Mouse (Mus musculus) layer of hippocampus, adult 2 months (tissue): ENCODE data around the gene Maz. TPM values are rescaled to one million over a fixed set of nuclear protein-coding genes. Genes with fewer than 3 reads are reported as not detected.

Source experiments
- DNase-seq, 2 experiments: peaks; one replicate each; pipeline ENCODE4 v3.0.0; 2022; ENCODE audit warnings: low spot score in 2 of 2
- H3K27ac ChIP-seq: fragments of 200-600 bp; 2 replicates; pipeline ENCODE4 v1.8.1; 2022
- H3K4me3 ChIP-seq: fragments of 200-600 bp; 2 replicates; pipeline ENCODE4 v1.8.1; 2022; ENCODE audit warnings: mild to moderate bottlenecking
- CTCF ChIP-seq: fragments of 200-600 bp; conservative IDR thresholded peaks from 2 replicates; pipeline ENCODE4 v1.8.1; 2022; ENCODE audit warnings: antibody characterized with exemption, mild to moderate bottlenecking, moderate library complexity
- microRNA-seq, 2 experiments: library from miRNA; unstranded; fragments of <30 nt; microRNA quantifications; one replicate each; pipeline ENCODE4 v1.2.0; 2021
- total RNA-seq, 2 experiments: library from RNA; stranded (reverse); gene quantifications; 2 replicates each; pipeline ENCODE4 v1.2.3; 2021

Gene Maz
- total RNA-seq, 2 experiments from 2014 or later = 242 to 258 TPM

DNA sequence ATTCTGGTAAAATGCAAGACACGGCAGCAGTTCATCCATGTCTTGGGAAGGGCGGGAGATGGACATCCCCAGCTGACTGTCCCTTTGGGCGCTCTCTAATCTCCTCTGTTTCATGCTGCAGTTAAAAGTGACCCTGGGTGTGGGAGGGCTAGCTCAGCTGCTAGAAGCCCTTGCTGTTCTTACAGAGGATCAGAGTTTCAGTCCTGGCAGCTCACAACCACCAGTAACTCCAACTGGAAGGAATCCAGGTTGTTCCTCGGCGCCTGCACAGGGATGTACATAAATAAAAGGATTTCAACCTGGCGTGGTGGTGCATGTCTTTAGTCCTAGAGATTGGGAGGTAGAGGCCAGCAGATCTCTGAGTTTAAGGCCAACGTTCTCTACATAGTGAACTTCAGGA lies 43.7 kb downstream of the Maz start:
- DNase-seq = no peak
- no peak overlapping the region for H3K27ac ChIP-seq
- H3K4me3 ChIP-seq = no peak overlapping the region
- no peak for TF ChIP-seq CTCF

DNA sequence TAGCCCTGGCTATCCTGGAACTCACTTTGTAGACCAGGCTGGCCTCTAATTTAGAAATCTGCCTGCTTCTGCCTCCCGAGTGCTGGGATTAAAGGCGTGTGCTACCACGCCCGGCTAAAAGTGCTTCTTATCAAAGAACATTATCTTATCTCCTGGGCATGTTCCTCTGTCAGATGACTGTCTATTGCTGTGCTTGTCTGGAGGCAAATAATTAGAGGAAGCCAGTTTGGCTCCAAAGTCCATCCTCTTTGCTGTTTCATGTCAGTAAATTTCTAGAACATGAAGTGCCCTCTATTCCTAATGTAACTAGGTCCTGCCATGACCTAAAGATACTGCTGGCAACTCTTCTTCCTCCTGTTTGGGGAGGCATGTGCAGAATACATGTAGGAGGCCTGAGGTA lies 44.8 kb downstream of the Maz start:
- no peak overlapping the region for H3K27ac ChIP-seq
- H3K4me3 ChIP-seq = no peak overlapping the region
- no peak for DNase-seq
- no peak for TF ChIP-seq CTCF

DNA sequence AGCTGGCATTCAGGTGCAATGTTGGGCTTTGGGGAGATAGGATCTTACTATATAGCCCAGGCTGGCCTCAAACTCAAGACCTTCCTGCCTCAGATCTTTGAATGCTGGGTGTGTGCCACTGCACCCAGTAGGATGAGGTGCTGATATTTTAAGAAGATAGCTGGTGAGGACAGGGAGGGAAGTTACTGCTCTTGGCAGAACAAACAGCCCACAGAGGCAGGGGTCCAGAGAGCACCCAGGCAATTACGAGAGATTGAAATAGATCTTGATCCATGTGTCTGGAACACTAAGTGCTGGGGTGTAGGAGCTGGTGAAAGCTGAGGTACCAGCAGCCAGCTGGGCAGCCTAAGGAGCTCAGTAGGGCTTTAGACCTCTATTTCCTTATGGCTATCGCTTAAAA lies 45.2 kb downstream of the Maz start:
- no peak for TF ChIP-seq CTCF
- Histone ChIP-seq H3K27ac (no peak overlapping the region), H3K4me3 (no peak overlapping the region)
- no peak for DNase-seq

DNA sequence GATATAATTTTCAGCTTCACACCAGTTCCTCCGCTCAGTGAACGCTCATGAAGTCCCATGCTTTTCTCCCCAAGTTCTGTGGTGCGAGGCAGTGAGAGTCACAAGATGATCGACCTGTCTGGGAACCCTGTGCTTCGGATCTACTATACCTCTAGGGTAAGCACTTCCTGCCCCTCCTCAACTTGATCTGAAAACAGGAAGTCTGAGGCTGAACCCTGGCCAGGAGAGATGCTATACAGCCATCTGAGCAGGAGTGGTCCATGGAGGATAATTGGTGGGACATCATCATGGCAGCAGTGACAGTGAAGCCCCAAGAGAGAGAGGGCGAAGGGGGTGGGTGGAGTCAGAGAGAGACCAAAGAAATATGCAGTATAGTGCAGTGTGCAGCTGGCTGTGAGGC lies 48.0 kb downstream of the Maz start:
- no peak for DNase-seq
- no peak overlapping the region for H3K4me3 ChIP-seq
- H3K27ac ChIP-seq = no peak overlapping the region
- no peak for TF ChIP-seq CTCF

DNA sequence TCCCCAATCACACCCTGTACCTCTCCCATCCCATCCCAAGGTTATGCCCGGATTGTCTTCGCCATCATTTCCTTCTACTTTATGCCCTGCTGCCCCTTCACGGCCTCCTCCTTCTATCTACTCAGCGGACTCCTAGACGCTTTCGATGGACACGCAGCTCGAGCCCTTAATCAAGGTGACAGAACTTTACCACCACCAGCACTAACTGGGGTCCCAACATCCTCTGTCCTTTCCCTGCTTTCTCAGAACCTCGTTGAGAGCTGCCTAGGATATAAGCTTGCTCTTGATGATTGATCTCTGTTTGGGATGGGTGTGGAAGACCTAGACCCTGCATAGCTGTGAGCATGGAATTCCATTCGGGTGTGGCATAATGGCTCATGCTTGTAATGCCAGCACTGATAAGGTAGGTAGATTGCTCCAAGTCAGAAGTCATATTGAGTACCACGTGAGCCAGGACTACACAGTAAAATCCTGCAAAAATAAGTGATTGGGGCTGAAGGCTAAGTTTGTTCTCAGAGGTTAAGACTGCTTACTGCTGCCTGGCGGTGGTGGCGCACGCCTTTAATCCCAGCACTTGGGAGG lies 49.9 kb downstream of the Maz start:
- H3K27ac ChIP-seq = peak overlapping the region; percentile 100
- TF ChIP-seq CTCF = no peak

DNA sequence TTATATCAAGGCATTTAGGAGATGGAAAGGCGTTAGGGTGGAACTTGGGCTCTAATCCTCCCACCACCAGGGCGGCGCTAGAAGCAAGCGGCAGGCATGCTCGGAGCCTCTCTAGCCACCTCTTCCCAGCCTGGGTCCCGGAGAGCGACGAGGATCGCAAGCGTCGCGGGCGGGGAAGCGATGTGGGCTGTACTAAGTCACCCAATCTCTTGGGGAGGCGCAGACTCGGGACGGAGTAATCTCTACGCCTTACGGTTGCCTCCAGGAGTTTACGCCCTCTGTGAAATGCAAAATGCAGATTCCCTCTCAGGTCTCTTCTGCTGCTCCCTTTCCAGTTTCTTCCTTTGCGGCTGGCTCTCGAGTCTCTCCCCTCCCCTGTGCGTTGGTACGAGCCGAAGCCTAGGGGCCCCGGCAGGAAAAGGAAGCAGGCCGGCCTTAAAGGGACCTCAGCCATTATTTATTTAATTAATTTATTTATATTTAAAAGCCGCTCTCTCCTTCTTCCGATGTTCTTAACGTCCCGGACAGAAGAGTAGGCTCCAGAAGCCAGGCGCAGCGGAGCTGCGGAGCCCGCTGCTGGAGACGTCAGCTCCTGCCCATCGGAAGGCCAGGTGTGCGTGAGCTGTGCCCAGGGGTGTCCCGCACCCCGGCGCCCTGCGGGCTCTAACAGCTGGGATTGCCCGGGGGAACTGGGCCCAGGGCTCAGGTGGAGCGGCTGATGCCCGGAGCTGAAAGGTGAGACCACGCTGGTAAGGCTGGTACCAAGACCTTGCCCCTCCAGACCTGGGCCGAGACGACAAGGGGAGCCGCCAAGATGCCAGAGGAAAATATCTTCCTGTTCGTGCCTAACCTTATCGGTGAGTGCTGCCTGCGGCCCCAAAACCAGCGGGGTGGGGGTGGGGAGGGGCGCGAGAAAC lies 50.6 kb downstream of the Maz start, which contains the start of gene Cdiptos:
Gene Cdiptos, minus strand, starts transcription at position 149 of the 917 bp plus-strand sequence.
- peak within 1 kb of the TSS; percentile 100 for H3K4me3 ChIP-seq
- peak; percentile 98 for TF ChIP-seq CTCF
- peak within 1 kb of the TSS; percentile 100 for H3K27ac ChIP-seq
- peak; percentile 95 to 98 for DNase-seq

More for the DNA sequence above, 49.9 kb downstream of the Maz start:
- DNase-seq = no peak
- H3K4me3 ChIP-seq = peak overlapping the region; percentile 100

DNA sequence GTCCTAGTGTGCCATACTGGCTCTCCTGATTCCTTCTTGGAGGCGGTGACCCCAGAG lies 51.1 kb downstream of the Maz start, which contains the start of gene Cdipt:
Gene Cdipt, plus strand, starts transcription at position 22 of the 57 bp plus-strand sequence.
- peak within 1 kb of the TSS; percentile 100 for H3K27ac ChIP-seq
- peak within 1 kb of the TSS; percentile 100 for H3K4me3 ChIP-seq
- no peak for DNase-seq
- no peak for TF ChIP-seq CTCF

DNA sequence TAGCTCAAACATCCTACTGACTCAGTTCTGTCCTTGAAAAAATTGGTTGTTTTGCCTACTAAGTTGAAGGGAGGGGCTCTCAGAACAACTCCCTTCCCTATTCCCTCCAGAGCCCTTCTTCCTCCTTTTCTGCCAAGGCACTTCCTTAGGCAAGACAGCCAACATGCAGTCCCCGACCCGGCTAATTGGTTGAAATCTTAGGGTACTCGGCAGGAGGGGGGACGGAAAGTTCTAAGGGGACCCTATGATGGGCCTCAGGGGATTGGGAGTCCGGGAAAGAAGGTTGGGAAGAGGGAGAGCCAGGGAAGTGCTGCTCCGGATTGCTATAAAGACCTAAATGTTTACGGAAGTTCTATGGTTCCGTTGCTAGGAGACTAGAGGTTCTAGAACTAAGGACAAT lies 51.3 kb downstream of the Maz start:
- no peak for DNase-seq
- no peak for TF ChIP-seq CTCF

More for the DNA sequence above, 51.3 kb downstream of the Maz start:
- Histone ChIP-seq H3K27ac (peak overlapping the region; percentile 100), H3K4me3 (peak overlapping the region; percentile 100)

Small RNA genes lying within 50 kb of the gene (microRNA-seq; reads per million reads assigned to microRNA genes)
- 0 reads per million in 2 experiments for gene Gm44343

Other genes starting within 250 kb of the Maz start
- gene Tbx6, start 245.6 kb downstream of the Maz start, total RNA-seq = 1 to 10 TPM in 1 of 2 experiments, under 1 TPM in 1; 0.54 to 1.0 TPM
- gene Ppp4c, start 234.5 kb downstream of the Maz start, total RNA-seq = 10 to 100 TPM; 50.2 to 54.9 TPM
- 10 to 100 TPM; 73.8 to 74.7 TPM for gene Fam57b, start 229.4 kb downstream of the Maz start, total RNA-seq
- not detected for gene 4930451I11Rik, start 195.4 kb downstream of the Maz start, total RNA-seq
- 10 to 100 TPM; 19.2 to 20.5 TPM for gene Doc2a, start 179.6 kb downstream of the Maz start, total RNA-seq
- gene Hirip3, start 165.1 kb downstream of the Maz start, total RNA-seq = 10 to 100 TPM; 32.2 to 38.5 TPM
- gene Ino80e, start 164.7 kb downstream of the Maz start, total RNA-seq = 10 to 100 TPM; 49.2 to 49.4 TPM
- 100 to 1,000 TPM; 154 to 163 TPM for gene Taok2, start 142.3 kb downstream of the Maz start, total RNA-seq
- gene Tmem219, start 104.1 kb downstream of the Maz start, total RNA-seq = 10 to 100 TPM; 21.4 to 23.3 TPM
- 100 to 1,000 TPM; 164 to 166 TPM for gene Kctd13, start 98.2 kb downstream of the Maz start, total RNA-seq
- gene Asphd1, start 77.5 kb downstream of the Maz start, total RNA-seq = 10 to 100 TPM; 31.7 to 36.1 TPM
- gene Sez6l2, start 76.5 kb downstream of the Maz start, total RNA-seq = 100 to 1,000 TPM; 439 to 458 TPM
- 100 to 1,000 TPM; 155 to 167 TPM for gene Cdipt, start 51.1 kb downstream of the Maz start, total RNA-seq
- gene Cdiptos, start 50.9 kb downstream of the Maz start, total RNA-seq = not detected
- 10 to 100 TPM in 1 of 2 experiments, 1 to 10 TPM in 1; 8.0 to 10.1 TPM for gene Mvp, start 12.4 kb downstream of the Maz start, total RNA-seq
- gene Pagr1b, start 10.6 kb downstream of the Maz start, total RNA-seq = under 1 TPM in 1 of 2 experiments, not detected in 1; 0.90 TPM
- 10 to 100 TPM; 17.4 to 43.4 TPM for gene Pagr1a, start 9.7 kb downstream of the Maz start, total RNA-seq
- gene Gm42742, start 5.9 kb downstream of the Maz start, total RNA-seq = 10 to 100 TPM; 53.6 to 62.4 TPM
- gene Prrt2, start 5.8 kb downstream of the Maz start, total RNA-seq = 100 to 1,000 TPM; 243 to 275 TPM
- 1 to 10 TPM; 4.1 to 9.9 TPM for gene Kif22, start 15.4 kb upstream of the Maz start, total RNA-seq
- not detected for gene Zg16, start 60.3 kb upstream of the Maz start, total RNA-seq
- 1 to 10 TPM; 1.0 to 2.0 TPM for gene AI467606, start 64.3 kb upstream of the Maz start, total RNA-seq
- gene Qprt, start 95.2 kb upstream of the Maz start, total RNA-seq = not detected
- under 1 TPM; 0.64 to 0.72 TPM for gene Spn, start 110.8 kb upstream of the Maz start, total RNA-seq
- gene Cd2bp2, start 169.0 kb upstream of the Maz start, total RNA-seq = 10 to 100 TPM; 88.4 to 97.0 TPM
- gene Tbc1d10b, start 181.4 kb upstream of the Maz start, total RNA-seq = 100 to 1,000 TPM; 102 to 120 TPM
- 1 to 10 TPM; 1.3 to 1.9 TPM for gene Mylpf, start 181.9 kb upstream of the Maz start, total RNA-seq
- 10 to 100 TPM; 18.6 to 21.7 TPM for gene Zfp553, start 206.0 kb upstream of the Maz start, total RNA-seq
- gene Sept1, start 206.1 kb upstream of the Maz start, total RNA-seq = 1 to 10 TPM; 5.0 to 6.3 TPM
- 10 to 100 TPM; 68.3 to 69.2 TPM for gene Zfp771, start 217.2 kb upstream of the Maz start, total RNA-seq
- 10 to 100 TPM; 18.3 to 23.8 TPM for gene Dctpp1, start 233.7 kb upstream of the Maz start, total RNA-seq
- gene Sephs2, start 247.0 kb upstream of the Maz start, total RNA-seq = 10 to 100 TPM; 40.0 to 46.7 TPM